Mouse (Mus musculus) embryonic facial prominence, embryonic 15.5 days (tissue): ENCODE results near the gene Nsg2. TPM values are rescaled to one million over a fixed set of nuclear protein-coding genes. Genes with fewer than 3 reads are reported as not detected.

Experiments
- ATAC-seq: fragments of 200-750 bp; cut with Nextera tagmentation; 2 replicates; pipeline ENCODE4 v1.8.0; 2017; ENCODE audit warnings: low read depth, moderate TSS enrichment; ENCODE audit not compliant: insufficient number of reproducible peaks, low FRiP score, low TSS enrichment
- H3K27ac ChIP-seq: fragments of 300-500 bp; sonication (generic); replicated peaks from 2 replicates; pipeline ENCODE4 v1.5.1; 2015; ENCODE audit warnings: mild to moderate bottlenecking, inconsistent platforms
- H3K27me3 ChIP-seq: fragments of 300-500 bp; sonication (generic); 2 replicates; pipeline ENCODE4 v1.6.1; 2015; ENCODE audit warnings: inconsistent platforms
- H3K36me3 ChIP-seq: fragments of 300-500 bp; sonication (generic); 2 replicates; pipeline ENCODE4 v1.6.1; 2015; ENCODE audit warnings: mild to moderate bottlenecking, inconsistent platforms
- H3K4me1 ChIP-seq: fragments of 300-500 bp; sonication (generic); 2 replicates; pipeline ENCODE4 v1.6.1; 2015; ENCODE audit warnings: inconsistent platforms
- H3K4me2 ChIP-seq: fragments of 300-500 bp; sonication (generic); replicated peaks from 2 replicates; pipeline ENCODE4 v1.6.1; 2015; ENCODE audit warnings: mild to moderate bottlenecking, inconsistent platforms
- H3K4me3 ChIP-seq: fragments of 300-500 bp; sonication (generic); replicated peaks from 2 replicates; pipeline ENCODE4 v1.5.1; 2015; ENCODE audit warnings: mild to moderate bottlenecking, inconsistent platforms
- H3K9ac ChIP-seq: fragments of 300-500 bp; sonication (generic); 2 replicates; pipeline ENCODE4 v1.6.1; 2015; ENCODE audit warnings: inconsistent platforms
- H3K9me3 ChIP-seq: fragments of 300-500 bp; sonication (generic); replicated peaks from 2 replicates; pipeline ENCODE4 v1.6.1; 2016; ENCODE audit warnings: inconsistent platforms
- WGBS: fragments of 180-500 bp; shearing (Covaris S2); methylation state at CpG from one replicate; pipeline ENCODE4 v1.1.7; 2015; 5-methylcytosine and 5-hydroxymethylcytosine counted together
- polyA plus RNA-seq: library from polyadenylated mRNA; unstranded; fragments of >200 nt; fragmentation: Nextera tagmentation; extraction: Ambion mirVana; gene quantifications from 2 replicates; pipeline ENCODE4 v1.2.1, GENCODE M21; 2015

Gene Nsg2
- polyA plus RNA-seq, 1 experiment from 2014 or later: 7.7 TPM

GRCm38 (mm10) chr11:32039656-32040055 is 39.4 kb downstream of the Nsg2 start:
- H3K4me1 ChIP-seq: no peaks in the 10 kb centered on the region
- no peaks in the 10 kb centered on the region for H3K27me3 ChIP-seq
- no peak overlapping the region for H3K9ac ChIP-seq
- H3K4me3 ChIP-seq: no peak overlapping the region
- 65% methylated on average over 4 of the region's 4 CpGs for WGBS
- H3K4me2 ChIP-seq: no peak overlapping the region
- no peaks in the 10 kb centered on the region for H3K36me3 ChIP-seq
- no peak overlapping the region for H3K27ac ChIP-seq
- no peaks in the 10 kb centered on the region for H3K9me3 ChIP-seq
- no peak for ATAC-seq

DNA sequence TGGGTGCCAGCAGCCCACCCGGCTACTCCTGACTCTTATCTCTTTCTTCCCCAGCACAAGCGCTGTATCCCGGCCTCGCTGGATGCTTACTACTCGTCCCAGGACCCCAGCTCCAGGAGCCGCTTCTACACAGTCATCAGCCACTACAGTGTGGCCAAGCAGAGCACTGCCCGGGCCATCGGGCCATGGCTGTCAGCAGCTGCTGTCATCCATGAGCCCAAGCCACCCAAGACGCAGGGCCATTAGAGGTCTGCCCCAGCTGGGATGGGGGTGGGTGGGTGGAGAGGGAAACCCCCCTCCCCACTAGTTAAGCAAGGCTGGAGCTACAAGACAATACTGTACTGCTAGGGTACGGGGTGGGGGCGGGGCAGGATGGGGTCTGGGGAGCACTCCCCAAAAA is 57.1 kb downstream of the Nsg2 start:
- no peak; the same call in 1 of the 2 replicates for ATAC-seq
- no peak overlapping the region for H3K4me3 ChIP-seq
- no peaks in the 10 kb centered on the region for H3K27me3 ChIP-seq
- 89% methylated on average over 11 of the region's 11 CpGs for WGBS
- no peak overlapping the region for H3K9ac ChIP-seq
- H3K4me2 ChIP-seq: no peak overlapping the region
- no peaks in the 10 kb centered on the region for H3K9me3 ChIP-seq
- H3K27ac ChIP-seq: no peak overlapping the region
- no peaks in the 10 kb centered on the region for H3K36me3 ChIP-seq
- 0 out of 2 replicates have a peak, but pooled peaks cover 4% of the 10 kb centered on the region for H3K4me1 ChIP-seq

DNA sequence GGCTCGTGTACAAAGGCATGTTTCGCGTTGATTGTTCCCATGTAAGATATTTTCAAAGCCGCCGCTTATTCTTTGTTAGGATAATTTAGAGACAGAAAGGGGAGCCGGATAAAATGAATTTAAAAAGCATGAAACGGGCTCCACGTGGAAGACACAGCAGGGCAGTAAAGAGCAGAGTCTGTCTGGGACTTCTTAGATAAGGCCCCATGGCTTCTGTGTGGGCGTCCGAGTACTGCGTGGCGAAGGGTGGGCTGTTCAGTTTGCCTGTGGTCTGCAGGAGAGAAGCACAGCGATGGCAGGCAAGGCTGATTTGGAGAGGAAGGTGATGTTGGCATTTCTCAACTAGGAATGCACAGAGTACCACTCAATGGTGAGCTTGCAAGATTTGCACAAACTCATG is 57.6 kb downstream of the Nsg2 start:
- Histone ChIP-seq H3K27me3 (no peaks in the 10 kb centered on the region), H3K27ac (no peak overlapping the region), H3K4me3 (no peak overlapping the region), H3K9me3 (no peaks in the 10 kb centered on the region), H3K4me1 (0 out of 2 replicates have a peak, but pooled peaks cover 4% of the 10 kb centered on the region), H3K9ac (no peak overlapping the region), H3K36me3 (no peaks in the 10 kb centered on the region), H3K4me2 (no peak overlapping the region)
- no peak for ATAC-seq
- WGBS: 73% methylated on average over 13 of the region's 13 CpGs

- H3K4me2 ChIP-seq: no peak overlapping the region
- H3K36me3 ChIP-seq: no peaks in the 10 kb centered on the region
- WGBS: 51% methylated on average over 2 of the region's 2 CpGs
- 0 out of 2 replicates have a peak, but pooled peaks cover 4% of the 10 kb centered on the region for H3K4me1 ChIP-seq
- no peak overlapping the region for H3K9ac ChIP-seq
- no peak overlapping the region for H3K4me3 ChIP-seq
- H3K27ac ChIP-seq: no peak overlapping the region
- H3K27me3 ChIP-seq: no peaks in the 10 kb centered on the region
- H3K9me3 ChIP-seq: no peaks in the 10 kb centered on the region
- ATAC-seq: no peak
Measured at GRCm38 (mm10) chr11:32061020-32061419, 60.8 kb downstream of the Nsg2 start.

- H3K27me3 ChIP-seq: no peaks in the 10 kb centered on the region
- WGBS: 83% methylated on average over 10 of the region's 10 CpGs
- ATAC-seq: no peak; the same call in 1 of the 2 replicates
Measured at GRCm38 (mm10) chr11:32061874-32062273, 61.6 kb downstream of the Nsg2 start.

DNA sequence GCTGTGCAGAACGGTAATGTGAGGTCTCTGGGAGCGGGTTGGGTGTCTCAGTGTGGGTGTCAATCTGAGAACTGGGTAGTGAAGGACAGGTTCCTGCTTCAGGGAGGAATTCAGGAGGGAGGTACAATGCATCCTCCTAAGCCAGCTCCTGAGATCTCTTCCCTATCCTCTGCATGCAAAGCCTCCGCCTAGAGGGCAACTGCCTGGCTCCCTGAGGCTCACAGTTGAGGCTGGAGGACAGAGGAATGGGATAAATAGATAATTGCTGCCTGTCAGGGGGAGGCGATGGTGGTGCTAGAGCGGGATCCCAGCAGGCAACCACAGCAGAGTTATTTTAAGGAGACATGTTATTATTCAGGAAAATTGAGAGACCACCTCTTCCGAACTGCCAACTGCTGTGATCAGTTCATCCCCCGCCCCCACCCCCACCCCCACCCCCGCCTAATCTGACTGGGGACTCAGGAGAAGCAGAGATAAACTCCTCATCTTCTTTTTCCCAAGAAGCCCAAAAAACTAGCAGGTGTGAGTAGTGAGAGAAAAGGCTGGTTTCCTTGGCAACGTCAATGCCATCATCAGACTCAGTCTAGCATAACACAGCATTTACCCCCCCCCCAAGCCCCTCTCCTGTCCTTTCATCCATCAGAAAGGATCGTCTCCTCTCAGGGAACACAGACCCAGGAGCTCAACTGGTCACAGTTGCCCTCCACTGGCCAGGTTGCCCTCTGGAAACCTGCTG is 63.7 kb downstream of the Nsg2 start:
- Histone ChIP-seq H3K27me3 (no peaks in the 10 kb centered on the region), H3K36me3 (no peaks in the 10 kb centered on the region), H3K9me3 (no peaks in the 10 kb centered on the region), H3K4me3 (no peak overlapping the region), H3K27ac (no peak overlapping the region), H3K9ac (no peak overlapping the region), H3K4me2 (no peak overlapping the region), H3K4me1 (0 out of 2 replicates have a peak, but pooled peaks cover 4% of the 10 kb centered on the region)
- ATAC-seq: 0 out of 2 replicates have a peak, but pooled peaks have one; percentile 17
- WGBS: 8% methylated on average over 10 of the region's 10 CpGs

More at GRCm38 (mm10) chr11:32061874-32062273, 61.6 kb downstream of the Nsg2 start:
- Histone ChIP-seq H3K27ac (no peak overlapping the region), H3K9me3 (no peaks in the 10 kb centered on the region), H3K4me1 (0 out of 2 replicates have a peak, but pooled peaks cover 4% of the 10 kb centered on the region), H3K36me3 (no peaks in the 10 kb centered on the region), H3K4me3 (no peak overlapping the region), H3K9ac (no peak overlapping the region), H3K4me2 (no peak overlapping the region)

DNA sequence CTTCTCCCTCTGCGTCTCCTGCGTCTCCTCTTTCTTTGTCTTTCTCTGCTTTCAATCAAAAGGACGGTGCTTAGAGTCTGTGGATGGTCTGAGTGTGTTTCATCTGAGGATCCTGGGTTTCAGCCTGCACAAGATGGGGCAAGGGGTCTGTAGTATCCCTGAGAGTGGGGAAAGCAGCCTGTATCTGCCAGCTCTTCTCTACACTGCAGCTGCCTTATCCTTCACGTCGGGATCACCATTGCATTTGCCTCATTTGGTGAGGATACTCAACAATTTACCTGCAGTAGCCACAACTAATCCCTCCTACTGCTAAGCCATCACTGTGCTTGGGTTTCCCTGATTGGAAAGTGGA is 64.2 kb downstream of the Nsg2 start:
- WGBS: 15% methylated on average over 5 of the region's 5 CpGs
- no peak for ATAC-seq
- Histone ChIP-seq H3K36me3 (no peaks in the 10 kb centered on the region), H3K27me3 (no peaks in the 10 kb centered on the region), H3K9ac (no peak overlapping the region), H3K9me3 (no peaks in the 10 kb centered on the region), H3K4me1 (0 out of 2 replicates have a peak, but pooled peaks cover 4% of the 10 kb centered on the region), H3K27ac (no peak overlapping the region), H3K4me2 (no peak overlapping the region), H3K4me3 (no peak overlapping the region)

DNA sequence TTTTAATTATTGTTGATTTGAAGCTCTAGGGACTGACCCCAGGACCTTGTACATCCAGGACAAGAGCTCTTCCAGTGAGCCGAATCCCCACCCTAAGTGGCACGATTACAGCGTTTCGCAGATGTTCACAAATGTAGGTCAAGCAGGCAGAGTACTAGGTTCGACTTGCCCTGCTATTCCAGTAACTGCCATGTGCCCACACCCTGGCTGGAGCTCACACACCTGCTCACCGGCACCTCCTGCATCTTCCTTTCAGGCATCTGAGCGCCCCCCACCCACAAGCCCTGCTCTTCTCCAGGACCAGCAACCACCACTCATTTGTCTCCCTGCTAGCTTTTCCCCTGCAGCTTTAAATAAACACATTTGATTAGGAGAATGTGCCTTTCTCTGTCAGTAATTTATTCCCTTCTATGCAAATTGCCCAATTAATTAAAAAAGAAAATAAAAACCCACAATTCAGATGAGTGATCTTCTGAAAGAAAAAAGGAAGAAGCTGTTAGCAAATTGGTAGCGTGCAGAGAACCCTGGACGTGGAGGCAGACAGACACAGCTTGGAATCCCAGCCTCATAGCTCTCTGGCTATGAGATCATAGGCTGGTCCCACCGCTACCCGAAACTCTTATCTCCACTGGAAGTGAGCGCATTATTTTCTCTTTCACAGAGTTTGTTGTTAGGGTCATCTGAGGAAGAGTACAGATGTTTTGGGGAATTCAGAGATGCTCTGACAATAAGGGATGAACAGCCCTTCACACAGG is 68.7 kb downstream of the Nsg2 start:
- no peak for ATAC-seq
- Histone ChIP-seq H3K27me3 (no peaks in the 10 kb centered on the region), H3K36me3 (no peaks in the 10 kb centered on the region), H3K27ac (no peak overlapping the region), H3K4me3 (no peak overlapping the region), H3K4me1 (no peaks in the 10 kb centered on the region), H3K4me2 (no peak overlapping the region), H3K9ac (no peak overlapping the region), H3K9me3 (no peaks in the 10 kb centered on the region)
- whole genome bisulfite sequencing: 72% methylated on average over 12 of the region's 12 CpGs

DNA sequence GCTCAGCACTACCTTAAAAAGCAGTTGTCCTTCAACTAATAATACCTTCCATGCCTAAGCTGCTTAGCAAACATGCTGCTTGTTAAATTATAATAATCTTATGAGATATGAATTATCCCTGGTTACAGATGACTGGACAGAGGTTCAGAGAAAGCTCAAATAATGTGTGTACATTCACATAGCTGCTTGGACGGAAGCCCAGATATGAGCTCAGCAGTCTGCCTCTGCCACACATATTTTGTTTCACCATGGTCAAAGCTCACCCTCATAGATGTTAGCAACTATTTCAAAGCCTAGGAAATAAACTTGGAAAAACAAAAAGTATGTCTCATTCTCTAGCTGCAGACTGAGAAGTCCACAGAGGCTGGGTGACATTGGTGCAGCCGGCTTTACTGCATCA is 74.9 kb downstream of the Nsg2 start:
- no peaks in the 10 kb centered on the region for H3K27me3 ChIP-seq
- no peak overlapping the region for H3K9ac ChIP-seq
- WGBS: 54% methylated on average over 2 of the region's 2 CpGs
- H3K27ac ChIP-seq: no peak overlapping the region
- no peaks in the 10 kb centered on the region for H3K36me3 ChIP-seq
- no peaks in the 10 kb centered on the region for H3K4me1 ChIP-seq
- H3K4me3 ChIP-seq: no peak overlapping the region
- no peak for ATAC-seq
- no peaks in the 10 kb centered on the region for H3K9me3 ChIP-seq
- no peak overlapping the region for H3K4me2 ChIP-seq

DNA sequence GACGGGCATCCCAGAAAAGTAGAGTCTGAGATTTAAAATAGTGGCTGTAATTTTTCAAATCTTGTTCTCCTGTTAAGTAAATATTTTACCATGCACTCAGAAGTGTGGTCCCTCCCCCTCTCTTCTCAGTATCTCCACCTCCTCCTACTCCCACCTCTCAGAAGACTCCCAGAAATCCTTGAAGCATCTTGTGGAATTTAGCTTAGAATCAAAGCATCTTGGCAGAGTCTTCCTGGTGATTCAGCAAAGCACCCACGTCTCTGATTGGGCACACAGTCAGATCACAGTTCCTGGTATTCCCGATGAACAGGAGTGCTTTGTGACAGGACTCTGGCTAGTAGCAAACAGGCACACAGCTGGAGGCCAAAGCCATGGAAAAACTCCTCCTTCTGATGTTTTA is 83.2 kb downstream of the Nsg2 start:
- no peaks in the 10 kb centered on the region for H3K36me3 ChIP-seq
- no peaks in the 10 kb centered on the region for H3K27me3 ChIP-seq
- H3K4me3 ChIP-seq: no peak overlapping the region
- WGBS: 55% methylated on average over 3 of the region's 3 CpGs
- ATAC-seq: no peak
- no peak overlapping the region for H3K9ac ChIP-seq
- H3K4me2 ChIP-seq: no peak overlapping the region
- H3K27ac ChIP-seq: no peak overlapping the region
- no peaks in the 10 kb centered on the region for H3K9me3 ChIP-seq
- no peaks in the 10 kb centered on the region for H3K4me1 ChIP-seq

DNA sequence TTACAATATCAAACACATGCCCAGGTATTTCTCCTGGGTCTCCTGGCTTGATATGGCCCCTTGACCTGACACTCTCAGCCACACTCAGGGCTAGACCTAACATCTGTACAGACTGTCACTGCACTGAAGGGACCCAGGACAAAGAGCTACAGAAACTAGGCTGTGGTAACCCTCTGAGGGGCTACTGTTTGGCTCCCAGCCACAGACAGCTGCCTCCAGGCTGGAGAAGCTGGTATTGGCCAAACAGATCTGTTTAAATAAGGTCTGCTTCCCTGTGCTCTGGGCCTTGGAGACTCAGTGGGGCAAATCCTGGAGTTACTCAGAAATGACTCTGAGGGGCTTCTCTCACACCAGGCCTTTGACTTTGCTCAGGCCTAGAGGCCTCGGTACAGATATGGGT is 86.3 kb downstream of the Nsg2 start:
- no peaks in the 10 kb centered on the region for H3K4me1 ChIP-seq
- no peak overlapping the region for H3K27ac ChIP-seq
- 74% methylated on average over 1 of the region's 1 CpGs for WGBS

More for the DNA sequence above, 86.3 kb downstream of the Nsg2 start:
- ATAC-seq: no peak
- Histone ChIP-seq H3K9ac (no peak overlapping the region), H3K4me3 (no peak overlapping the region), H3K4me2 (no peak overlapping the region), H3K27me3 (no peaks in the 10 kb centered on the region), H3K36me3 (no peaks in the 10 kb centered on the region), H3K9me3 (no peaks in the 10 kb centered on the region)
